Mouse (Mus musculus) small intestine, adult 2 months (tissue): Measurements from ENCODE around the gene Itpkc. TPM values are rescaled to one million over a fixed set of nuclear protein-coding genes. Genes with fewer than 3 reads are reported as not detected.

Experiments
- H3K27ac ChIP-seq: fragments of 200-500 bp; 2 replicates; pipeline ENCODE4 v1.5.1; 2012; ENCODE audit warnings: low read depth, low read length, control low read depth, inconsistent platforms; ENCODE audit not compliant: insufficient read depth
- H3K27me3 ChIP-seq: fragments of 200-500 bp; 2 replicates; pipeline ENCODE4 v1.6.1; 2012; ENCODE audit warnings: mild to moderate bottlenecking, moderate library complexity, low read length, inconsistent platforms; ENCODE audit not compliant: control insufficient read depth, insufficient read depth
- H3K36me3 ChIP-seq: fragments of 200-500 bp; 2 replicates; pipeline ENCODE4 v1.6.1; 2012; ENCODE audit warnings: mild to moderate bottlenecking, low read length, control low read depth, inconsistent platforms; ENCODE audit not compliant: control insufficient read depth, insufficient read depth
- H3K4me1 ChIP-seq: fragments of 200-500 bp; 2 replicates; pipeline ENCODE4 v1.6.1; 2012; ENCODE audit warnings: low read length, inconsistent platforms, mixed read lengths; ENCODE audit not compliant: control insufficient read depth, insufficient read depth, insufficient read length
- H3K4me3 ChIP-seq: fragments of 200-500 bp; 2 replicates; pipeline ENCODE4 v1.5.1; 2012; ENCODE audit warnings: low read depth, mild to moderate bottlenecking, control low read depth, inconsistent platforms, low read length, moderate library complexity
- CTCF ChIP-seq: fragments of 200-500 bp; IDR thresholded peaks from 2 replicates; pipeline ENCODE4 v1.5.1; 2012; ENCODE audit warnings: low read depth, mild to moderate bottlenecking, control low read depth, inconsistent platforms, low read length, moderate library complexity, mixed read lengths; ENCODE audit not compliant: insufficient replicate concordance, insufficient read length; ENCODE audit errors: extremely low read depth
- POLR2A ChIP-seq: fragments of 200-500 bp; IDR thresholded peaks from 2 replicates; pipeline ENCODE4 v1.6.1; 2012; ENCODE audit warnings: low read depth, mild to moderate bottlenecking, control low read depth, inconsistent platforms, low read length, moderate library complexity
- WGBS: fragments of 180-500 bp; shearing (Covaris S2); methylation state at CpG from one replicate; pipeline ENCODE4 v1.1.7; 2018; 5-methylcytosine and 5-hydroxymethylcytosine counted together
- polyA plus RNA-seq: library from polyadenylated mRNA; depleted of rRNA; stranded (reverse); fragments of >200 nt; gene quantifications from 2 replicates; pipeline ENCODE4 v1.2.3, GENCODE M21; 2012

Gene Itpkc
- polyA plus RNA-seq, 1 experiment: 44.6 TPM

DNA sequence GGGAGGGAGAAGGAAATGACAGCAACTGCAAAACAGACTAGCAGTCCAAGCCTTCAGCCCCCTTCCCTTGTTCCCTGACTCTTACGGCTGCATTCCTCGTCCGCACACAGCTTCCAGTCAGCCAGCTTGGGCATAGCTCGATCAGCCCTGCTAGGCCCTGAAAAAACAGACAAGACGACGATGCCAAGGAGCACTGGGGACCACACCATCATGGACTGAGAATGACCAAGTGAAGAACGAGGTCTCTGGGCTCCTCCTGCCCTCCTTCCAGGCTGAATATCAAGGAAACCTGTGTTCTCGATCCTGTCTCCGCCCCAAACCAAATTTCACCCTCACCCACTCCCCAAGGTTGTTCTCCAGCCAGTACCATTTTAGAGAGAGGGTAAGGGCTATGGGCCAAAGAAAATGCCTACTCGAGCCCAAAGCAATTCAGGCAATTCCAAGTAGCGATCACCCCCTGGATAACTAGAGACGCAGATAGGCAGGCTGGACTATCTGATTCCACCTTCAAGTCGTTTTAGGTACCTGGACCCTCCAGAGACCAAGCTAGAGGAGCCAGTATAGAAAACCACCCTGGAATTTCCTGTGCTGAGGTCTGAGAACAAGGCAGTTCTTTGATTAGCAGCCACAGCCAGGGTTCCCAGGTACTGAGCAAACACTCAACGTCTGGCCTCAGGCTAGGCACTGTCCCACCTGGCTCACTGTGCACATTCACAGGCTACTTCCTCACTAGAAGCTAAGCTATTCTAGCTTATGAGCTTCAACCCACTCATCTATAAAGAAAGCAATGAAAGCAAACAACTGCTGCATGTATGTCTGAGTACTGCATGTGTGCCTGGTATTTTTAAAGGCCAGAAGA is 47.4 kb downstream of the Itpkc start, which contains the start of the genes Gm21983 and Mia:
Gm21983 (minus strand) TSS at position 250 of the 859 bp plus-strand sequence.
Mia (minus strand) TSS at position 321 of the 859 bp plus-strand sequence.
- Histone ChIP-seq H3K27me3 (no peaks in the 10 kb centered on the region), H3K27ac (peak within 1 kb of the TSS; percentile 30; the same call in 1 of the 2 replicates), H3K4me1 (peaks cover 20% of the 10 kb centered on the region; the same call in 1 of the 2 replicates), H3K4me3 (no peak within 1 kb of the TSS), H3K36me3 (peaks cover 10% of the 10 kb centered on the region)
- 39% methylated on average over 14 of the region's 14 CpGs for WGBS
- TF ChIP-seq CTCF (no peak), POLR2A (no peak)

GRCm38 (mm10) chr7:27180036-27180435 is 48.4 kb downstream of the Itpkc start:
- Histone ChIP-seq H3K4me1 (peaks cover 20% of the 10 kb centered on the region; the same call in 1 of the 2 replicates), H3K27ac (peak overlapping the region; percentile 14; the same call in 1 of the 2 replicates), H3K36me3 (peaks cover 7% of the 10 kb centered on the region; the same call in 1 of the 2 replicates), H3K27me3 (no peaks in the 10 kb centered on the region), H3K4me3 (no peak overlapping the region)
- 15% methylated on average over 5 of the region's 5 CpGs for WGBS
- no peak for TF ChIP-seq POLR2A
- no peak for TF ChIP-seq CTCF

- no peaks in the 10 kb centered on the region for H3K27me3 ChIP-seq
- peak overlapping the region; percentile 43 for H3K27ac ChIP-seq
- H3K36me3 ChIP-seq: peaks cover 8% of the 10 kb centered on the region; the same call in 1 of the 2 replicates
- H3K4me1 ChIP-seq: peaks cover 20% of the 10 kb centered on the region; the same call in 1 of the 2 replicates
- 38% methylated on average over 16 of the region's 16 CpGs for WGBS
- TF ChIP-seq CTCF (no peak), POLR2A (no peak)
- H3K4me3 ChIP-seq: peak overlapping the region; percentile 49
Observed at GRCm38 (mm10) chr7:27179217-27179918, 49.1 kb downstream of the Itpkc start.

DNA sequence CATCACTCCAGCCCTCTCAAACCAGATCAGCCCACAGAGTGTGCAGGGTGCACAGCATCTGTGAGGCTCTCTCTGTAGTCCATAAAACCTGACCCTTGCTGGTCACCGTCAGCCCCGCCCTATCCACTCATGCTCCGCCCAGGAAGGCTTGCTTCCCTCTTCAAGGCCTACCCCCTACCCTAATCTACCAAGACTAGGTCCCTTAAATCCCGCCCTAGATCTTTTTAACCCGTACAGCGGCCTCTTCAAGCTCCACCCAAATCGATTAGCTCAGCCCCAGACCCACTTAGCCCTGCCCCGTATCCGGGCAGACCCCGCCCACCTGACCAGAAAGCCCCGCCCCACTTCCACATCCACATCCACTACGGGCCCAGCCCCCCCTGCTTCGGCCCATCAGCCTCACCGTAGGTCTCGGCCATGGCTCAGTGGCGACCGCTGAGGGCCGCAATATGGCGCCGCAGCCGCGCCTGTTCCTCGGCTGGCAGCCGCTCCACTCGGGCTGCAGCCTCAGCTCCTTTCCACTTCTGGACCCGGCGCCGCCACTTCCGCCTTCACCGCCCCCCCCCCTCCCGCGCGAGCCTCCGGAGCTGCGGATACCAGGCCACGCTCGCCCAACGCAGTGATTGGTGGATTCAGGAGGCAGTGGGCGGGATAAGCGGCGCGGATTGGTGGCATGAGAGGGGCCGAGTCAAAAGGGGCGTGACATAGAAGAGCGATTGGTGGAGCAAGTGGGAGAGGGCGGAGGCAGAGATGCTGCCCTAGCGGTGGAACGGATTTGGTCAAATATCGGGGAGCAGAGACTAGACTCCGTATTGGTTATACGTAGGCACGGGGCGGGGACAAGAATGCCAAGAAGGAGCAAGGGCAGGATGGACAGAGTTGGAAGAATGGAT is 49.9 kb downstream of the Itpkc start, which contains the start of gene Rab4b:
Rab4b (minus strand) TSS at position 573 of the 893 bp plus-strand sequence.
- WGBS: under 1% methylated on average over 52 of the region's 53 CpGs
- TF ChIP-seq CTCF (peak; percentile 55; the same call in 1 of the 2 replicates), POLR2A (no peak; the same call in 1 of the 2 replicates)
- Histone ChIP-seq H3K4me3 (peak within 1 kb of the TSS; percentile 77), H3K36me3 (peaks cover 13% of the 10 kb centered on the region; the same call in 1 of the 2 replicates), H3K27ac (peak within 1 kb of the TSS; percentile 89), H3K27me3 (no peaks in the 10 kb centered on the region), H3K4me1 (peaks cover 20% of the 10 kb centered on the region; the same call in 1 of the 2 replicates)

DNA sequence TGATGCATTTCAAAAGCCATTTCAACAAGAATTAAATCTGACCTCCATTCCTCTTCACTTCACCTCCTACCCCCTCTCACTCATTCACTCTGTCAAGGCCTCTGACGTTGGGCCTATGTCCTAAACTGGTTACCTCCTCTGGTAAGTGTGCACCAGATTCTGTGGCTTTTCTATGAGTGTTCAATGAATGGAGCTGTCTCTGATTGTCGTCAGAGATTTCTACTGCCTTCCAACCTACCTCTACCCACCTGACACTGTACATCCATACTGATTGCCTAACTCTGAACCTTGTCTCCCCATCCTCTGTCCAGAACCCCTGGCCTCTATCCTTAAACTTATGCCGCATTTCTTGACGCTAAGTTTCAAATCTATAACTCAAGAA is 50.5 kb downstream of the Itpkc start:
- Histone ChIP-seq H3K4me1 (peaks cover 20% of the 10 kb centered on the region; the same call in 1 of the 2 replicates), H3K27me3 (no peaks in the 10 kb centered on the region), H3K27ac (peak overlapping the region; percentile 89), H3K4me3 (peak overlapping the region; percentile 77), H3K36me3 (peaks cover 19% of the 10 kb centered on the region)
- TF ChIP-seq CTCF (no peak), POLR2A (no peak)
- 15% methylated on average over 4 of the region's 4 CpGs for WGBS

GRCm38 (mm10) chr7:27174896-27175295 is 53.6 kb downstream of the Itpkc start:
- Histone ChIP-seq H3K4me1 (peaks cover 12% of the 10 kb centered on the region; the same call in 1 of the 2 replicates), H3K27me3 (no peaks in the 10 kb centered on the region), H3K36me3 (peaks cover 31% of the 10 kb centered on the region), H3K27ac (no peak overlapping the region), H3K4me3 (no peak overlapping the region)
- 88% methylated on average over 7 of the region's 7 CpGs for WGBS
- TF ChIP-seq CTCF (no peak), POLR2A (no peak)
